Mouse (Mus musculus): ENCODE measurements at regions not wholly inside any gene's neighbourhood (a gene's known extent, or its start where the extent isn't known, plus 50 kb on each side); places are given as distances from the start of the nearest gene placed in this dataset.

- no peak for DNase-seq
Observed at GRCm38 (mm10) chr2:171670945-171671547, 372.2 kb downstream of the Cbln4 start.

DNA sequence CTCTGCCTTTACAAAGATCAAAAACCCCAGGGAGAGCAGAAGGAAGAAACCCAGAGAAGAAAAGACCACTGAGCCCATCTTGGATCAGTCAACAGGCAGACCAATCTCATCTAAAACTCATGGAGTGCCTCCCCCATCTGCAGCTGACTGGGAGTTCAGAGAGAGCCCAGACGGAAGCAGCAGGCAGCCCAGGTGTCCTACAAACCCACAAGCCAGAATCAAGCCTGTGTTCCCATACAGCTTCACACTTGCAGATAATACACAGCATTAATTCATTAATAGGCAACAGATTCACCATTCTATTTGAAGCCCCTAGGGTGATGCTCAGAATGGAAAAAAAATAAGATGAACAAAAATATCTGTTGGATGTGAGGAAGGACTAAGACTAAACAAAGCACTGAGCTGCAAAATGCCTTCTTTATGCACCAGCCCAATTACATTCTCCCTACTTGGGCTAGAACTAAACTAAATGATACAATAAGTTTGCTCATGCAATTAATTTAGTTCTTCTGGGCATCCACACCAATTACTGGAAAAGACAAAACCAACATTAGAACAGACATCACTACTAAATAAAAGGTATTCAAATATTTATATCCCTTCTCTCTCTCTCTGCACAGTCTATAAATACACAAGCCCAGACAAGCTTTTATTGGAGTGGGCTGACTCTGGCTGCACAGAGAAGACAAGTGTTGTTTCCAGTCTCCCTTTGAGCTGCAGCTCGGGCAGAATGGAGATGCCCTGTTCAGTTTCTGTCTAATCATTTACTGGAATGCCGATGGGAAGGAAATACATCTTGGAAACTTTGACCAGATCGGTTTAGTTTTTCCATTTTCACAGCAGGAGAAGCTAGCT lies 374.2 kb downstream of the Cbln4 start:
- no peak for DNase-seq

DNA sequence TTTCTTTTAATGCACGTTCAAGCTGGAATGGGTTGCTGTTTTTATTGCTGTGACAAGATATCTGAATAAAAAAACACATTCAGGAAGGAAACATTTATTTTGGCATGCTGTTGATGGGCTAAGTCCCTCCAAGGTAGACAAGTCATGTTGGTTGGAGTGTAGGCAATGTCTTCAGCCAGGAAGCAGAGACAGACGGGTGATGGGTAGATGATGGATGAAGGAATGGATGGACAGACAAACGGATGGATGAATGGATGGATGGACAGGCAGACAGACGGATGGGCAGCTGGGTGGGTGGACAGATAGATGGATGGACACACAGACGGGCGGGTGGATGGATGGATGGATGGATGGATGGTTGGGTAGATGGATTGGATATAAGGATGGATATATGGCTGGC lies 380.7 kb downstream of the Cbln4 start:
- no peak for DNase-seq

- DNase-seq: no peak
Observed at GRCm38 (mm10) chr2:171661896-171662511, 381.3 kb downstream of the Cbln4 start.

- DNase-seq: no peak
Observed at GRCm38 (mm10) chr2:171657125-171657524, 386.1 kb downstream of the Cbln4 start.

- no peak for DNase-seq
Observed at GRCm38 (mm10) chr2:171641730-171642129, 401.5 kb downstream of the Cbln4 start.

DNA sequence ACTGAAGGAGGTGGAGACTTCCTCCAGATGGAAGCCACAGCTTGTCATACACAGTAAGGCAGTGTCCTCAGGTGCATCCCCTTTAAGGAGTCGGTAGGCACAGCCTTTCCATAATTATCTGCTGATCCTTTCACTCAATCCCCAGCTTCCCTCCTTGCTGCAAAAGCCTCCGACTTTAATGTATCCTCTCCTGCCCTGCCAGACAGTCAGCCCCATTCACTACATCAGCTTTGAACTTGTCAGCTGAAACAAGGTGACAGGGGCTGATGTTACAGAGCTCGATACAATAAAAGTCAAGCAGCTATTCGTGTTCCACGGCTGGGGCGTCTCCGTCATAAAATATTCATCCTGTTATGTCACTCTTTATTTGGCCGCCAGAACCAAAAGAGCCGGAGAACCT lies 402.8 kb downstream of the Cbln4 start:
- no peak for DNase-seq

DNA sequence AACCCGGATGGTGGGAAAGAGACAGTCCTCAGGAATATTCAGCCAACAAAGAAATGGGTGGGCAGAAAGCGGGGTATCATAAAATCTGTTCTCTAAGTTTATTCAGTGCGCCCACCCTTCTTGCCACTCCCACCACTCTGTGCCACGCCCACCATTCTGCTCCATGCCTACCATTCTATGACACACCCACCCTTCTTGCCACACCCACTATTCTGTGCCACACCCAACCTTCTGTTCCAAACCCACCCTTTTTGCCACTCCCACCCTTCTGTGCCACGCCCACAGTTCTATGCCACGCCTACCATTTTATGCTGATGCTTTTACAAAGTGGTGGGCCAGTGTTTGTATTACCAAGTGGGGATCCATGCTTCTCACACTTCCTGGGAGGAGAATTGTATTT lies 404.3 kb downstream of the Cbln4 start:
- DNase-seq: no peak

GRCm38 (mm10) chr2:171636837-171637236 lies 406.4 kb downstream of the Cbln4 start:
- DNase-seq: no peak

- peak; percentile 47 for DNase-seq
Observed at GRCm38 (mm10) chr2:171633355-171634097, 409.7 kb downstream of the Cbln4 start.

GRCm38 (mm10) chr2:171630101-171630715 lies 413.1 kb downstream of the Cbln4 start:
- DNase-seq: peak; percentile 34

- no peak for DNase-seq
Observed at GRCm38 (mm10) chr2:171628182-171628850, 414.9 kb downstream of the Cbln4 start.

DNA sequence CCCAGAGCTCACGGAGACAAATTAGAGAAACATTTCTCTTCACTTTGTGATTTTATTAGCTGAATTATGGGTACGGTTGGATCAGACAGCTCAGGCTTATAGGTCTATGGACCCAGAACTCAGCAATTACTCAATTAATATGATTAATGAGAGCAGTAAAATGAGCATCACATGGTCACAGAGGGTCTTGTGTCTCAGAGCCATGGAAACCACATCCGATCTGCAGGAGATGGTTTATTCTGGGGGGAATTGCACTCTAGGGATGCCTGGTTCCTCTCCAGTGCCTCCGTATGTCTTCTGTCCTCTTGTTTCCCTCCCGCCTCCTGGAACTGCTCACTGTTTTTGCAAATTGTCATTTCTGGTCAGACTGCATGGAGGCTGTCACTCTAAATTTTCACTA lies 422.6 kb downstream of the Cbln4 start:
- peak; percentile 16 for DNase-seq

DNA sequence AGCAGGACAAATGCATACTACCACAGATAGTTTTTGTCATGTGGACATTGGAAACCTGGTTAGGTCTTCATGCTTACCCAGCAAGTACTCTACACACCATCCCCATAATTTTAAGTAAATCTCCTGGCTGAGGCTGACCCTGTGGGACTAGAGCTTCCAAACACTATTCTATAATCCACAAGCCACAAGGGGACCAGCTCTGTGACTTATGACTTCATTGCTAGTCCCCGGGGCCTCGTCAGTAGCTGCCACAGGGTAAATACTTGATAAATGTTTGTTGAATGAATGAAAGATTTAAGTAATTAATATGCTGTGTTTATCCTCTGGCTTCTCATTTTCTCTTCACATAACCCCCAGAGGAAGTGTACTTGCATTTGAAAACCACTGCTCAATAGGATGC lies 423.0 kb downstream of the Cbln4 start:
- peak; percentile 21 for DNase-seq

- no peak for DNase-seq
Observed at GRCm38 (mm10) chr2:171618771-171619170, 424.5 kb downstream of the Cbln4 start.

GRCm38 (mm10) chr2:171618333-171618732 lies 424.9 kb downstream of the Cbln4 start:
- DNase-seq: no peak

DNA sequence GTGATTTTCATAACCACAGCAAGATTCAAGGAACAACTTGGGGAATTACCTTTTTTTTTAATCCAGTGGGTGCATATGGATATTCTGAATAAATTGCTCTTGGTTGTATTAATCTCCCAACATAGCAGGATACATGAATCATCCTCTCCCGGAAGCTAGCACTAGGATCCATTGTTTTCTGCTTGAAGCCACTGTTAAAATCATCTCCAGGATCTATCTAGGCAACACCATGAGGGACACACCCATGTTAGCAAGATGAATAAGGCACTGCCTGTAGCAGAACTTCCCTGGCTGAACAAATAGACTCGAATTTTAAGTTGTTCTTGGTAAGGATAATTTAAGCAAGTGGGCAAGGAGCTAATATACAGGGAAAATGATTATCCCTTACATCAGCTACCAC lies 427.8 kb downstream of the Cbln4 start:
- no peak for DNase-seq

DNA sequence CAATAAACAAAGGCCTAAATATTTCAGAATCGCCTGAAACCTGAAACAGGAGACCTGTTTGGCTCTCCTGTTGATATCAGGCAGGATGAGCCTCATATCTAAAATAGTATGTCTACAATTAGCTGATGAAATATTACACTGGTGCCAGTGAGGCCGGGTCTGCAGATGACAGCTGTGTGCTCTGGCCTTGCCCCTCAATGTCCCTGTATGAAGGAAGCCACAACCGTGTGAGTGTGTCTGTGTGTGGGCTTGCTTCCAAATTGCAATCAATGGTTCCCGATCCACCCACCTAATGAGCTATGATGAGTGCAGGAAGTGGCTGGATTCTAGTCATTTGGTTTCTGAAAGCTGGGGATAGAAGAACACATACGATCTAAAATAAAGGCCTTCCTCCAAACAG lies 438.2 kb downstream of the Cbln4 start:
- DNase-seq: no peak

- DNase-seq: no peak
Observed at GRCm38 (mm10) chr2:171595240-171595639, 448.0 kb downstream of the Cbln4 start.

GRCm38 (mm10) chr2:171593884-171594283 lies 449.4 kb downstream of the Cbln4 start:
- no peak for DNase-seq

DNA sequence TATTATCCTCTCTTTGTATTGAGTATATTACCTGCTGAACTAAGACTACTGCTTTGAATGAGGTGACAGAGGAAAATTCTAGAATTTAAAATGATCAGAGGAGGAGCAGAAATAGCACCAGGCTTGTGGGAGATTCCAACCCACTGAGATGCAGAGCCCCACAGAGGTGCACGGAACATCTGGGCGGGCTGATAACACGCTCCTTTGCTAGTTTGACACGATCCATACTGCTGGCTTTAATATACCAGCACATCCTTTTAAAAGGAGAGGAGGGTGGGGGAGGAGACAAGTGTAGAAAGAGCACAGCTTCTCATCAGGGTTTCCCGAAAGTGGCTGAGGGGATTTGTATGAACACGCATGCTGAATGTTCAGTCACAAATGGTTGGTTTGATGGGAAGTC lies 451.0 kb downstream of the Cbln4 start:
- DNase-seq: no peak

DNA sequence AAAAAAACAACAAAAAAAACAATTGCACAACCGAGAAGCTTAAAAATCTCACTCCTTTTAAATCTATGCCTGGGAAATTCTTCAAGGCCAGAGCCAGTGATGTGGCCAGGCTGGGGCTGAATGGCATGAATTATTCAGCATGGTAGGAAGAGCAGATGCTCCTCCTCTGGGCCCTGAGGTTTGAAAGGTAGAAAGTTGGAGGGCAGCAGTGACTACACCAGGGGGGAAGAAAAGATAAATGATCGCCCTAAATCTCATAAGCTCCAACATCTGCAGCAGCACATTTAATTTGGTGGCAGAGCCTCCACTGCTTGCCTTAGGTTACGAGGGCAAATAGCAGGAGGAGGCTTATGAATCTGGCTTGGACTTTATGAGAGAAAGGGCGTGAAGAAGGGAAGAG lies 455.1 kb downstream of the Cbln4 start:
- no peak for DNase-seq
